Mouse (Mus musculus) adrenal gland, adult 18-20 months (tissue): ENCODE measurements around the gene Apoc1. TPM values are rescaled to one million over a fixed set of nuclear protein-coding genes. Genes with fewer than 3 reads are reported as not detected.
"Not testable (repeated sequence)": the region's sequence is repeated elsewhere in the genome, so short reads cannot be mapped to it uniquely, and the experiment has no call there.

ENCODE experiments used
- DNase-seq, 2 experiments: peaks; one replicate each; pipeline ENCODE4 v3.0.0; 2021 to 2022; ENCODE audit warnings: low spot score in 2 of 2
- total RNA-seq, 2 experiments: library from RNA; stranded (reverse); gene quantifications; 1 replicate in 1 of 2; 2 replicates in 1 of 2; pipeline ENCODE4 v1.2.3; 2021

Apoc1 gene
- total RNA-seq, 2 experiments from 2014 or later, result 156 to 789 TPM

- not testable (repeated sequence) for DNase-seq
Observed at GRCm38 (mm10) chr7:19686927-19687583, 5.4 kb downstream of the Apoc1 start.

GRCm38 (mm10) chr7:19686521-19686920, 5.9 kb downstream of the Apoc1 start:
- no peak for DNase-seq

GRCm38 (mm10) chr7:19685374-19685773, 7.1 kb downstream of the Apoc1 start:
- no peak for DNase-seq

- no peak for DNase-seq
Observed at GRCm38 (mm10) chr7:19683771-19684201, 8.7 kb downstream of the Apoc1 start.

DNA sequence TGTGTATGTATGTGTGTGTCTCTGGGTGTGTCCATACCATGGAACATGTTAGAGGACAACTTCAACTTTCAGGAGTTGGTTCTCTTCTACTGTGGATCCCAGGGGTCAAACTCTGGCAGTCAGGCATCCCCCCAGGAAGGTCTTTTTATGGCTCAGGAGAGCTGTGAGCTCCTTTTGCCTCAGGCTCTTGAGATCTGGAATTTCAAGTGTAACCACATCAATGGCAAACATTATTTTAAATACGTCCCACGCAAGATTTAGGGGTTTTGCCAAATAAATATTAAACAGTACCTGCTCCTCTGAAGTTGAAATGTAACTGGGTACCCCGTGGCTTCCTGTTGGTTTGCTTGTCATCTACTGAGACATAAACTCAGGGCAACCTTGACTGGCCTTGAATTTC, 9.5 kb downstream of the Apoc1 start:
- no peak for DNase-seq

GRCm38 (mm10) chr7:19681202-19681694, 11.2 kb downstream of the Apoc1 start, which contains the start of the genes Gm44805 and Apoc4:
Gene Gm44805, minus strand, starts transcription at chr7:19681423.
Gene Apoc4, minus strand, starts transcription at chr7:19681479.
- DNase-seq, result peak; percentile 46 to 63

DNA sequence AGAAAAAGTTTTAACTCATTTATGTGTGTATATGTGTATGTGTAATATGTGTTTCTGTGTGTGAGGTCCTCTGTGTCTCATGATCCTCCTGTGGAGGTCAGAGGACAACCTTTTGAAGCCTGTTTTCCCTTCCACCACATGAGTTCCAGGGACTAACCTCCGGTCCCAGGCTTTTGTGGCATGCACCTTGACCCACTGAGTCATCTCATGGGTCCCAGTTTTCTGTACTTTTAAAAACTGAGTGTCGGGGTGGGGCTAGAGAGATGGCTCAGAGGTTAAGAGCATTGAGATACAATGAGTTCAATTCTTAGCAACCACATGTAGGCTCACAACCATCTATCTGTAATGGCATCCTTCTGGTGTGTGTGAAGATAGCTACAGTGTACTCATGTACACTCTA, 11.8 kb downstream of the Apoc1 start:
- no peak for DNase-seq

GRCm38 (mm10) chr7:19678901-19679300, 13.6 kb downstream of the Apoc1 start:
- DNase-seq, result no peak

DNA sequence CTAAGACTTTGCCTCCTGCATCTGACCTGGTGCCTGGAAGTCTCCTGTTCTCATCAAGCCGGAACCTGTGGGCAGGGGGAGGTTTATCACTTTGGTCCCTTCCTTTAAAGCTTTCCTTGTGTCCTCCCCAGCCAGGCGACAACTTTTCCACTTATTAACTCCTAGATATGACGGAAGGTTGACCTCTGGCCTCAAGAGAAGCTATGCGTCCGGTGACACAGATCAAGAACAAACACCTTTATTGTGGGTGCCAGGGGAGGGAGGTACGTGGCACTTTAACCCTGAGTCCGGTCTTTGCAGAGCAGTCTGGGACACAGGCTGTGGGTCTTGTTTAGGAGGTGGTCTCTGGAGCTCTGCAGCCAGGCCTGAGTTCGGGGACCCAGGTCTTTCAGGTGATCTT, 14.6 kb downstream of the Apoc1 start, which contains the start of gene Apoc2:
Apoc2 (minus strand) TSS at position 70 of the 400 bp plus-strand sequence.
- DNase-seq, result no peak

- no peak for DNase-seq
Observed at GRCm38 (mm10) chr7:19676662-19677061, 15.8 kb downstream of the Apoc1 start.

DNA sequence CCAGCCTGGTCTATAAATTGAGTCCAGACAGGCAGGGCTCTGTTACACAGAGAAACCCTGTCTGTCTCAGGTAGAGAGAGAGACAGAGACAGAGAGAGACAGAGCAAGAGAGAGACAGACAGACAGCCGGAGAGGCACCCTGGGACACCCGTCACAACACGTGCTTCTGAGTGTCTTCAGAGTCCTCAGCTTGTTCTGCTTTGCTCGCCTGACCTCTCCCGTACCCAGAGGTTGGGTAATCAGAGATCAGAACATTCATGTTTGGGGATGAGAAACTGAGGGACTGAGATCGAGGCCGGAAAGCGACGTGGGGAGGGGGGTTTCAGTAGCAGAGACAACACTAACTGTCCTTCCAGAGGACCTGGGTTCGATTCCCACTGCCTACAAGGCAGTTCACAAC, 16.6 kb downstream of the Apoc1 start:
- DNase-seq, result no peak

- no peak for DNase-seq
Observed at GRCm38 (mm10) chr7:19673083-19673699, 19.3 kb downstream of the Apoc1 start.

DNA sequence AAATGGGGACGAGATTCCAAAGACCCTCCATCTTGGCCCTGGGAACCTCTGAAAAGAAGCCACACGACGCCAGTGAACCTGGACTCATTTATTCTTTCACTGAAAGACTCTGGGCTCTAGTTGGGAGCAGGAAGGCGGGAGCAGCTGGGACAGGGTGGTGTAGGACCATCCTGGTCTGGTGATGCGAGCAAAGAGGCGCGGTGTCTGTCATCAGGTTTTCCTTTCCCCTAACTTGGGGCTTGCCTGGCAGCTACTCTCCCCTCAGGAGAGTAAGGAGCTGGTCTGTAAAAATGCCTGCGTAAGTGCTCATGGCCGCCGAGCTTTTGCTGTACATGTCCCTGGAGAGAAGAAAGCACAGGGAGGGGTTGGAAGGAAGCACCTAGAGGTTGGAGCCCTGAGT, 20.9 kb downstream of the Apoc1 start:
- no peak for DNase-seq

GRCm38 (mm10) chr7:19668947-19669721, 23.3 kb downstream of the Apoc1 start:
- peak; percentile 90 to 93 for DNase-seq

DNA sequence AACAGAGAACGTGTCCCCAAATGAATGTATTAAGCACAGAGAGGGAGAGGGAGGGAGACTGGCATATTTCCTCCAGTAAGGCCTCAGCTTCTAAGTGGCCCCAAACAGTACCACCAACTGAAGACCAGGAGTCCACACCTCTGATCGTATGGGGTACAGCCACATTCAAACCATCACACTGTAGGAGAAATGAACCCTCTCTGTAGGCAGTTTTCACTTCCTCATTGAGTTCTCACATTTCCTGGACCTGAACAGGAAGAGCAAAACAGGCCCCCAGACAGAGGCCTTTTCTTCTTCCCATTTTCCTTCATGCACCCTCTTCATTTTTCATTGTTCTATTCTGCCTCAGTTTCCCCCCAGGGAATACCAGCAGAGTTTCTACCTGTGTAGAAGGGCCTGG, 25.0 kb downstream of the Apoc1 start:
- no peak for DNase-seq

- no peak for DNase-seq
Observed at GRCm38 (mm10) chr7:19666750-19667149, 25.7 kb downstream of the Apoc1 start.

DNA sequence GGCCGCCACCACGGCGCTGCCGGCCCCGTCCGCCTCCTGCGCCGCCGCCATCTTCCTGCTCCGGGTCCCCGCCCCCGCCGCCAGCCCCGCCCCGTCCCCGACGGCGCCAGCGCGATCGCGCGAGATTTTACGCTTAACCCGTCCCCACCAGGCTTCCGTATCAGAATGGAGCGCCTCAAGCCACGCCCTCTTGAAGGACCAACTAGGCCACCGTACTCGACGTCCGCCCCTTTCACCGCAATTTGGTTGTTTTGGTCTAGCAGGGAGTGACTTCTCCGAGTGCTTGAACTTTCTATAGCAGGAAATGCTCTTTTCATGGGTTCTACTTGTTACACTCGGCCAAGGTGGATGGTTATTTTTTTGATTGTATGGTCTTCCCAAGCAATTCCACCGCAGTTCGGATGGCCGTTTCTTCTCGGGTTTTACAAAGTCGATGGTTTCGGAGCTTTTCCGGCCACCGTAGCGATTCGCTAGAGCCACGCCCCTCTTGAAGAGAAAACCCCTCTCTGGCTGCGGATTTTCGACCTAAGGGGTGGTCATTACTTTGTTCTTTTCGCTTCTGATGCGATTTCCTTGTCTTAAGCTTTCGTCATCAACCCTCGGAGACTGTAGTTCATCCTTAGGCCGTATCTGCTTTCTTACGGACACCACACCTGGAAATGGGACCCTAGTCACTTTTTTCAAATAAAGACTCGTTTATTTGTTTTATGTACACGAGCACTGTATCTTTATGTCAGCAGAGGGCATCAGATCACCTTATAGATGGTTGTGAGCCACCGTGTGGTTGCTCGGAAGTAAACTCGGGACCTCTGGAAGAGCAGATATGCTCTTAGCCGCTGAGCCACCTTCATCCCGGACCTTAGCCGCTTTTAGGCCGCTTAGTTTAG, 27.3 kb downstream of the Apoc1 start, which contains the start of gene Clptm1:
Clptm1 (minus strand) TSS at position 79 of the 887 bp plus-strand sequence.
- DNase-seq, result peak; percentile 97

DNA sequence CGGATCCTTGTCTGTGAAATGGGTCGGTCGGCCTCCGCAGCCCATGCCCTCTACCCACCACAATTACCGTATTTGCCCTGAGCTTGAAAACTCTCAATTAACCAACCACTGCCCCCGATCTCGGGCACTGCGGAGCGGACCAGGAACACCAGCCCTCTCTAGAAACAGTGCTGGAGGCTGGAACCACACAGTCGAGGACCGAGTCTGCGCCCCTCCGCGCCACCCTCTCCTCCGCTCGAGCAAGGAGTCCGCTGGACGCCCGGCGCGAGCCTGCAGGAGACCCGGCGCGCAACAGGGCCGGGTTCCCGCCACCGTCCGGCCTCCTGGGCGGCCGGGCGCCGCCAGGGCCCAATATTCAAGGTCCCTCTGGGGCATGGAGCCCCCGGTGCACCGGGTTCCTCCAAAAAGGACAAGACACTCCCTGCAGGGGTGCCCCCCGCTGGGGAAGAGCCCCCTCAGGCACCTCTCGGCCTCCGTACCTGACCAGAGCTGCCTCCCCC, 28.0 kb downstream of the Apoc1 start:
- DNase-seq, result no peak

- DNase-seq, result no peak
Observed at GRCm38 (mm10) chr7:19663940-19664339, 28.5 kb downstream of the Apoc1 start.

DNA sequence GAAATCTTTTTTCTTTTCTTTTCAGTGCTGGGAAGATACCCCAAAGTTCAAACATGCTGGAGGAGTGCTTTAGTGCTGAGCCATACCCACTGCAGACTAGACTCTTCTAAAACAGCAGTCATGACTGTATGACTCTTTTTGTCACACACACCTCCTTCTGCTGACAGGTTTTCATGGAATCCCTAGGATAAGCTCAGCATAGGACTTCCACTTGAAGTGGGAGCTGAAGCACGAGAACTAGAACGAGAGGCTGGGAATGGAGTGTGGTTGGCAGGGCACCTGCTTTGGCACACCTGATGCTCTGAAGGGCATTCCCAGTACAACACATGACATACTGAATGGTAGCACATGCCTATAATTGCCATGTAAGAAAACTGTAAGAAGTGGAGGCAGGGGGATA, 39.8 kb downstream of the Apoc1 start:
- no peak for DNase-seq
